Mouse (Mus musculus): ENCODE results near the gene Pank2. TPM values are rescaled to one million over a fixed set of nuclear protein-coding genes. Genes with fewer than 3 reads are reported as not detected.

Gene Pank2
- polyA plus RNA-seq (2014; fragmentation: Nextera tagmentation; extraction: Ambion mirVana) = 66.3 and 66.5 TPM in 2 replicates

GRCm38 (mm10) chr2:131262213-131262672 is at the start of gene Pank2:
Gene Pank2, plus strand, starts transcription at chr2:131262495.
- ATAC-seq (replicated peaks; ENCODE audit: low FRiP score) (peak; percentile 100), DNase-seq (ENCODE audit: low spot score) (peak; percentile 99)
- Histone ChIP-seq H3K9me3 (ENCODE audit: control insufficient read depth, low read length) (no peaks in the 10 kb centered on the region), H3K4me1 (replicated peaks; ENCODE audit: control insufficient read depth, insufficient read depth, low read length) (peaks cover 8% of the 10 kb centered on the region; the same call in 1 of the 2 replicates), H3K27ac (ENCODE audit: low read depth, low read length) (peak within 1 kb of the TSS; percentile 99), H3K36me3 (ENCODE audit: control insufficient read depth, insufficient read depth, low read length) (no peaks in the 10 kb centered on the region), H3K27me3 (ENCODE audit: control insufficient read depth, insufficient read depth, low read length) (no peaks in the 10 kb centered on the region), H3K4me3 (ENCODE audit: low read depth, low read length) (peak within 1 kb of the TSS; percentile 90), H3K9ac (ENCODE audit: low read length) (peak within 1 kb of the TSS; percentile 98), H3K4me2 (ENCODE audit: low read depth, low read length, severe bottlenecking) (peak within 1 kb of the TSS; percentile 73)
- WGBS = under 1% methylated on average over 49 of the region's 49 CpGs

- Histone ChIP-seq H3K9me3 (ENCODE audit: control insufficient read depth, low read length) (no peaks in the 10 kb centered on the region), H3K4me3 (ENCODE audit: low read depth, low read length) (no peak overlapping the region), H3K27me3 (ENCODE audit: control insufficient read depth, insufficient read depth, low read length) (no peaks in the 10 kb centered on the region), H3K9ac (ENCODE audit: low read length) (no peak overlapping the region), H3K27ac (ENCODE audit: low read depth, low read length) (no peak overlapping the region), H3K4me1 (replicated peaks; ENCODE audit: control insufficient read depth, insufficient read depth, low read length) (peaks cover 5% of the 10 kb centered on the region), H3K36me3 (ENCODE audit: control insufficient read depth, insufficient read depth, low read length) (no peaks in the 10 kb centered on the region; the same call in 1 of the 2 replicates), H3K4me2 (ENCODE audit: low read depth, low read length, severe bottlenecking) (no peak overlapping the region)
- no peak for ATAC-seq (replicated peaks; ENCODE audit: low FRiP score)
- no peak for DNase-seq (ENCODE audit: low spot score)
- 87% methylated on average over 7 of the region's 7 CpGs for WGBS
These were observed 48.5 kb upstream of the Pank2 start for GRCm38 (mm10) chr2:131213773-131214172.

- no peak overlapping the region for H3K27ac ChIP-seq (ENCODE audit: low read depth, low read length)
- H3K9me3 ChIP-seq (ENCODE audit: control insufficient read depth, low read length) = no peaks in the 10 kb centered on the region
- H3K4me2 ChIP-seq (ENCODE audit: low read depth, low read length, severe bottlenecking) = no peak overlapping the region
- WGBS = 86% methylated on average over 7 of the region's 7 CpGs
- H3K4me3 ChIP-seq (ENCODE audit: low read depth, low read length) = no peak overlapping the region
- peaks cover 1% of the 10 kb centered on the region; the same call in 1 of the 2 replicates for H3K4me1 ChIP-seq (replicated peaks; ENCODE audit: control insufficient read depth, insufficient read depth, low read length)
- H3K27me3 ChIP-seq (ENCODE audit: control insufficient read depth, insufficient read depth, low read length) = no peaks in the 10 kb centered on the region
- H3K9ac ChIP-seq (ENCODE audit: low read length) = no peak overlapping the region
- ATAC-seq (replicated peaks; ENCODE audit: low FRiP score) = no peak
- no peak for DNase-seq (ENCODE audit: low spot score)
- H3K36me3 ChIP-seq (ENCODE audit: control insufficient read depth, insufficient read depth, low read length) = no peaks in the 10 kb centered on the region; the same call in 1 of the 2 replicates
These were observed 46.1 kb upstream of the Pank2 start for GRCm38 (mm10) chr2:131215941-131216858.

- no peaks in the 10 kb centered on the region for H3K9me3 ChIP-seq (ENCODE audit: control insufficient read depth, low read length)
- no peak overlapping the region for H3K4me3 ChIP-seq (ENCODE audit: low read depth, low read length)
- DNase-seq (ENCODE audit: low spot score) = no peak
- WGBS = 82% methylated on average over 4 of the region's 4 CpGs
- H3K4me1 ChIP-seq (replicated peaks; ENCODE audit: control insufficient read depth, insufficient read depth, low read length) = no peaks in the 10 kb centered on the region
- ATAC-seq (replicated peaks; ENCODE audit: low FRiP score) = no peak
- H3K4me2 ChIP-seq (ENCODE audit: low read depth, low read length, severe bottlenecking) = no peak overlapping the region
- no peaks in the 10 kb centered on the region for H3K36me3 ChIP-seq (ENCODE audit: control insufficient read depth, insufficient read depth, low read length)
- no peak overlapping the region for H3K9ac ChIP-seq (ENCODE audit: low read length)
- no peaks in the 10 kb centered on the region for H3K27me3 ChIP-seq (ENCODE audit: control insufficient read depth, insufficient read depth, low read length)
- no peak overlapping the region for H3K27ac ChIP-seq (ENCODE audit: low read depth, low read length)
These were observed 42.3 kb upstream of the Pank2 start for GRCm38 (mm10) chr2:131220030-131220429.

GRCm38 (mm10) chr2:131221853-131222515 is 40.3 kb upstream of the Pank2 start:
- no peak for DNase-seq (ENCODE audit: low spot score)
- no peaks in the 10 kb centered on the region for H3K4me1 ChIP-seq (replicated peaks; ENCODE audit: control insufficient read depth, insufficient read depth, low read length)
- no peak overlapping the region for H3K4me3 ChIP-seq (ENCODE audit: low read depth, low read length)
- 77% methylated on average over 3 of the region's 3 CpGs for WGBS
- no peak for ATAC-seq (replicated peaks; ENCODE audit: low FRiP score)
- H3K9ac ChIP-seq (ENCODE audit: low read length) = no peak overlapping the region
- no peak overlapping the region for H3K27ac ChIP-seq (ENCODE audit: low read depth, low read length)
- no peak overlapping the region for H3K4me2 ChIP-seq (ENCODE audit: low read depth, low read length, severe bottlenecking)
- H3K27me3 ChIP-seq (ENCODE audit: control insufficient read depth, insufficient read depth, low read length) = no peaks in the 10 kb centered on the region
- no peaks in the 10 kb centered on the region for H3K36me3 ChIP-seq (ENCODE audit: control insufficient read depth, insufficient read depth, low read length)
- H3K9me3 ChIP-seq (ENCODE audit: control insufficient read depth, low read length) = no peaks in the 10 kb centered on the region

GRCm38 (mm10) chr2:131222562-131222961 is 39.7 kb upstream of the Pank2 start:
- WGBS = 67% methylated on average over 5 of the region's 5 CpGs
- Histone ChIP-seq H3K36me3 (ENCODE audit: control insufficient read depth, insufficient read depth, low read length) (no peaks in the 10 kb centered on the region), H3K9ac (ENCODE audit: low read length) (no peak overlapping the region), H3K4me2 (ENCODE audit: low read depth, low read length, severe bottlenecking) (no peak overlapping the region), H3K4me3 (ENCODE audit: low read depth, low read length) (no peak overlapping the region), H3K9me3 (ENCODE audit: control insufficient read depth, low read length) (no peaks in the 10 kb centered on the region), H3K27ac (ENCODE audit: low read depth, low read length) (no peak overlapping the region), H3K27me3 (ENCODE audit: control insufficient read depth, insufficient read depth, low read length) (no peaks in the 10 kb centered on the region), H3K4me1 (replicated peaks; ENCODE audit: control insufficient read depth, insufficient read depth, low read length) (no peaks in the 10 kb centered on the region)
- DNase-seq (ENCODE audit: low spot score) (no peak), ATAC-seq (replicated peaks; ENCODE audit: low FRiP score) (no peak)

GRCm38 (mm10) chr2:131223569-131223968 is 38.7 kb upstream of the Pank2 start:
- DNase-seq (ENCODE audit: low spot score) (no peak), ATAC-seq (replicated peaks; ENCODE audit: low FRiP score) (no peak)
- Histone ChIP-seq H3K9ac (ENCODE audit: low read length) (no peak overlapping the region), H3K36me3 (ENCODE audit: control insufficient read depth, insufficient read depth, low read length) (no peaks in the 10 kb centered on the region), H3K4me1 (replicated peaks; ENCODE audit: control insufficient read depth, insufficient read depth, low read length) (no peaks in the 10 kb centered on the region), H3K4me3 (ENCODE audit: low read depth, low read length) (no peak overlapping the region), H3K4me2 (ENCODE audit: low read depth, low read length, severe bottlenecking) (no peak overlapping the region), H3K27me3 (ENCODE audit: control insufficient read depth, insufficient read depth, low read length) (no peaks in the 10 kb centered on the region), H3K27ac (ENCODE audit: low read depth, low read length) (no peak overlapping the region), H3K9me3 (ENCODE audit: control insufficient read depth, low read length) (no peaks in the 10 kb centered on the region)
- 78% methylated on average over 1 of the region's 1 CpGs for WGBS

- H3K36me3 ChIP-seq (ENCODE audit: control insufficient read depth, insufficient read depth, low read length) = no peaks in the 10 kb centered on the region
- no peaks in the 10 kb centered on the region for H3K9me3 ChIP-seq (ENCODE audit: control insufficient read depth, low read length)
- H3K4me3 ChIP-seq (ENCODE audit: low read depth, low read length) = no peak overlapping the region
- H3K27me3 ChIP-seq (ENCODE audit: control insufficient read depth, insufficient read depth, low read length) = no peaks in the 10 kb centered on the region
- no peak overlapping the region for H3K27ac ChIP-seq (ENCODE audit: low read depth, low read length)
- DNase-seq (ENCODE audit: low spot score) (no peak), ATAC-seq (replicated peaks; ENCODE audit: low FRiP score) (no peak)
- WGBS = 93% methylated on average over 6 of the region's 6 CpGs
- H3K4me1 ChIP-seq (replicated peaks; ENCODE audit: control insufficient read depth, insufficient read depth, low read length) = no peaks in the 10 kb centered on the region
- no peak overlapping the region for H3K4me2 ChIP-seq (ENCODE audit: low read depth, low read length, severe bottlenecking)
- no peak overlapping the region for H3K9ac ChIP-seq (ENCODE audit: low read length)
These were observed 37.1 kb upstream of the Pank2 start for GRCm38 (mm10) chr2:131225178-131225577.
